Comparison of ENCODE assay signal across 8 mouse cellular contexts in the genomic region with DNA sequence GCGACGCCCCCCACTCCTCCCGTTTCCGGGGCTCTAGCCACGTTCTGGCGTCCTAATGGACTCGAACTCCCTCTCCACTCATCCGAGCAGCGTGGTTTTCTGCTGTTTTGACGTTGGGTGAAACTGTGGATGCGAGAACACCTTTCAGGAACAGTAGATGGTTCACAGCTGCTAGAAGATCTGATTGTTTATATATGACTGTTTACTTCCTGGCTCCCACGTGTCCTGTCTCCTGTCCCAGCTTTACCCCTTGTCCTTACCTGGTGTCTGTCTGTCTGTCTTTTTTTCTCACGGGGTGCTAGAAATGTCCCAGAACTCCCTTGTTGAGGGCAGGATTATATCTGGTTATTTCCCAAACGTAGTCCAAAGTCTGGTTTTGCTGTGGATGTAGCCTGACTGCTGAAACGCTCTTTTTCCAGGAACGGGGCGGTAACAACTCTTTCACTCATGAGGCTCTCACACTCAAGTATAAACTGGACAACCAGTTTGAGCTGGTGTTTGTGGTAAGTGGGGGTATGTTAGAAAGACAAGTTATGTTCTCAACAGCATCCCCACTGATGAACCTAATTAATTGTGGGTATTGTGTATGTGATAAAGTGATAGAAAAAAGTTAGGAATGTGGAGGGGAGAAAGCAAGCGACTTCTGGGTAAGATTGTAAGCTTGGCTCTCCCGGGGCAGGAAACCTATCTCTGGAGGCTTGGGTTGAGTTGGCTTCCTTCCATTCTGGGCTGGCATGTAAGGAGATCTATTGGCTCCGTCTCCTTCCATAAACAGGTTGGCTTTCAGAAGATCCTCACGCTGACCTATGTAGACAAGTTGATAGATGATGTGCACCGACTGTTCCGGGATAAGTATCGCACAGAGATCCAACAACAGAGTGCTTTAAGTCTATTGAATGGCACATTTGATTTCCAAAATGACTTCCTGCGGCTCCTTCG. TPM values are rescaled to one million over a fixed set of nuclear protein-coding genes. Genes with fewer than 3 reads are reported as not detected.
DNase-seq lines count a peak whose midpoint lies in the region; ATAC-seq and TF ChIP-seq lines count a peak whose summit lies in the region.

No protein-coding gene starts in this region.

- H3K36me3 ChIP-seq in lung, postnatal 0 days (ENCODE audit: insufficient read depth, low read length), result peaks cover 19% of the 10 kb centered on the region
- peaks cover 27% of the 10 kb centered on the region for H3K36me3 ChIP-seq in midbrain, embryonic 16.5 days (ENCODE audit: control insufficient read depth, insufficient read depth, low read length)

- H3K27ac ChIP-seq in lung, postnatal 0 days (ENCODE audit: low read length), result peak overlapping the region; percentile 85
- H3K27ac ChIP-seq in midbrain, embryonic 16.5 days (ENCODE audit: low read length), result peak overlapping the region; percentile 64; the same call in 1 of the 2 replicates

- H3K9ac ChIP-seq in lung, postnatal 0 days (replicated peaks; ENCODE audit: low read depth), result peak overlapping the region; percentile 88
- H3K9ac ChIP-seq in midbrain, embryonic 16.5 days (ENCODE audit: low read depth, low read length), result peak overlapping the region; percentile 93

- 20% methylated on average over 26 of the region's 26 CpGs for WGBS in lung, postnatal 0 days
- 36% methylated on average over 26 of the region's 26 CpGs for WGBS in midbrain, embryonic 16.5 days

- peak overlapping the region; percentile 87 for H3K4me3 ChIP-seq in lung, postnatal 0 days (ENCODE audit: low read depth, low read length)
- peak overlapping the region; percentile 60 for H3K4me3 ChIP-seq in midbrain, embryonic 16.5 days (ENCODE audit: low read depth, low read length)

- 0 out of 2 replicates have a peak, but pooled peaks have one; percentile 23 for TF ChIP-seq EP300 in lung, postnatal 0 days (IDR thresholded peaks at IDR 0.05)

- H3K9me3 ChIP-seq in lung, postnatal 0 days (ENCODE audit: low read length), result no peaks in the 10 kb centered on the region
- no peaks in the 10 kb centered on the region for H3K9me3 ChIP-seq in midbrain, embryonic 16.5 days (replicated peaks; ENCODE audit: control insufficient read depth, low read length, poor library complexity, severe bottlenecking)

- H3K4me1 ChIP-seq in lung, postnatal 0 days (ENCODE audit: insufficient read depth, low read depth, low read length), result peaks cover 7% of the 10 kb centered on the region; the same call in 1 of the 2 replicates
- peaks cover 17% of the 10 kb centered on the region for H3K4me1 ChIP-seq in midbrain, embryonic 16.5 days (ENCODE audit: control insufficient read depth, insufficient read depth, low read length)

- H3K4me2 ChIP-seq in lung, postnatal 0 days (replicated peaks; ENCODE audit: low read depth, low read length), result peak overlapping the region; percentile 68
- peak overlapping the region; percentile 93 for H3K4me2 ChIP-seq in midbrain, embryonic 16.5 days (ENCODE audit: low read length)

- no peaks in the 10 kb centered on the region for H3K27me3 ChIP-seq in lung, postnatal 0 days (replicated peaks; ENCODE audit: insufficient read depth, low read length)
- H3K27me3 ChIP-seq in midbrain, embryonic 16.5 days (ENCODE audit: control insufficient read depth, insufficient read depth, low read depth, low read length), result no peaks in the 10 kb centered on the region

- peak; percentile 36 for DNase-seq in cerebellum, adult 11-12 months
- DNase-seq in cerebellum, adult 8-10 months, result no peak
- DNase-seq in lung, postnatal 0 days (ENCODE audit: low spot score), result peak; percentile 41
- DNase-seq in lung, postnatal 4 days, result no peak
- peak; percentile 16 for DNase-seq in induced T-regulatory cell, adult 2 months (ENCODE audit: low read depth)
- DNase-seq in right cerebral cortex, postnatal 25 days, result no peak
- DNase-seq in left cerebral cortex, adult 18-20 months (ENCODE audit: low spot score in 2 of 2), result no peak

- TF ChIP-seq CTCF in lung, postnatal 0 days (IDR thresholded peaks at IDR 0.05), result no peak

- no peak for ATAC-seq in lung, postnatal 0 days
- no peak for ATAC-seq in midbrain, embryonic 16.5 days

RNA-seq across cellular contexts. Expression of gene Foxred1, which starts 1.0 kb away (rescaled TPM):
- 22.5 and 23.2 TPM in 2 replicates for polyA plus RNA-seq in lung, postnatal 0 days (2015; fragmentation: Nextera tagmentation; extraction: Ambion mirVana)
- 49.8 and 51.2 TPM in 2 replicates for polyA plus RNA-seq in midbrain, embryonic 16.5 days (2015; fragmentation: Nextera tagmentation; extraction: Ambion mirVana)
- total RNA-seq in left cerebral cortex, adult 18-20 months (2021), result 10 to 100 TPM; 29.7 to 36.0 TPM

RNA-seq across cellular contexts. Expression of gene Tirap, which starts 11.8 kb away (rescaled TPM):
- 11.0 and 11.5 TPM in 2 replicates for polyA plus RNA-seq in lung, postnatal 0 days (2015; fragmentation: Nextera tagmentation; extraction: Ambion mirVana)
- 4.3 and 4.6 TPM in 2 replicates for polyA plus RNA-seq in midbrain, embryonic 16.5 days (2015; fragmentation: Nextera tagmentation; extraction: Ambion mirVana)
- 1 to 10 TPM; 2.4 to 2.7 TPM for total RNA-seq in left cerebral cortex, adult 18-20 months (2021)

RNA-seq across cellular contexts. Expression of gene Srpr, which starts 11.9 kb away (rescaled TPM):
- 125 and 130 TPM in 2 replicates for polyA plus RNA-seq in lung, postnatal 0 days (2015; fragmentation: Nextera tagmentation; extraction: Ambion mirVana)
- polyA plus RNA-seq in midbrain, embryonic 16.5 days (2015; fragmentation: Nextera tagmentation; extraction: Ambion mirVana), result 65.8 and 68.2 TPM in 2 replicates
- total RNA-seq in left cerebral cortex, adult 18-20 months (2021), result 10 to 100 TPM; 65.5 to 68.8 TPM

RNA-seq across cellular contexts. Expression of gene Dcps, which starts 36.0 kb away (rescaled TPM):
- polyA plus RNA-seq in lung, postnatal 0 days (2015; fragmentation: Nextera tagmentation; extraction: Ambion mirVana), result 39.4 and 44.4 TPM in 2 replicates
- 73.4 and 79.2 TPM in 2 replicates for polyA plus RNA-seq in midbrain, embryonic 16.5 days (2015; fragmentation: Nextera tagmentation; extraction: Ambion mirVana)
- 10 to 100 TPM; 14.7 to 18.6 TPM for total RNA-seq in left cerebral cortex, adult 18-20 months (2021)

RNA-seq across cellular contexts. Expression of gene Fam118b, which starts 55.8 kb away (rescaled TPM):
- 25.8 and 27.5 TPM in 2 replicates for polyA plus RNA-seq in lung, postnatal 0 days (2015; fragmentation: Nextera tagmentation; extraction: Ambion mirVana)
- polyA plus RNA-seq in midbrain, embryonic 16.5 days (2015; fragmentation: Nextera tagmentation; extraction: Ambion mirVana), result 59.1 and 60.7 TPM in 2 replicates
- total RNA-seq in left cerebral cortex, adult 18-20 months (2021), result 10 to 100 TPM; 20.3 to 25.2 TPM

Comparison
In these comparisons a context has a peak if more than half of its experiments do, and no peak if none do; other contexts are left out.
1. DNase-seq: peak in cerebellum, adult 11-12 months (single experiment), lung, postnatal 0 days (single experiment) and induced T-regulatory cell, adult 2 months (single experiment); none in cerebellum, adult 8-10 months (single experiment), lung, postnatal 4 days (0 of 2), right cerebral cortex, postnatal 25 days (single experiment) and left cerebral cortex, adult 18-20 months (0 of 2).